Mouse (Mus musculus) ES-E14 (cell line): ENCODE measurements around the gene Ank3. TPM values are rescaled to one million over a fixed set of nuclear protein-coding genes. Genes with fewer than 3 reads are reported as not detected.
A peak's percentile ranks its signal among the peaks of the same experiment; 100 is the strongest.

Experiments
- DNase-seq: peaks from one replicate; pipeline ENCODE4 v3.0.0-alpha.2; 2013; ENCODE audit warnings: low read depth, low spot score
- H3K27ac ChIP-seq: 2 replicates; pipeline ENCODE4 v1.5.1; 2012; ENCODE audit warnings: low read depth, mild to moderate bottlenecking, low read length, moderate library complexity, mixed read lengths; ENCODE audit not compliant: poor library complexity, insufficient read depth, severe bottlenecking
- H3K36me3 ChIP-seq: 2 replicates; pipeline ENCODE4 v1.6.1; 2012; ENCODE audit warnings: mild to moderate bottlenecking, low read length, moderate library complexity, mixed read lengths; ENCODE audit not compliant: control insufficient read depth, poor library complexity, insufficient read depth, severe bottlenecking
- H3K4me1 ChIP-seq, 2 experiments: fragments of 150-350 bp in 1 of 2; sonication (generic) in 1 of 2; 2 replicates each; pipeline ENCODE4 v1.6.1; 2012; ENCODE audit warnings: low read length in 2 of 2, mild to moderate bottlenecking in 1 of 2, mixed read lengths in 1 of 2; ENCODE audit not compliant: control insufficient read depth in 2 of 2, insufficient read depth in 2 of 2, poor library complexity in 1 of 2
- H3K4me3 ChIP-seq, 2 experiments: fragments of 150-350 bp in 1 of 2; sonication (generic) in 1 of 2; 2 replicates each; pipeline ENCODE4 v1.5.1; 2012; ENCODE audit warnings: low read length in 2 of 2, low read depth in 1 of 2, mild to moderate bottlenecking in 1 of 2, mixed read lengths in 1 of 2; ENCODE audit not compliant: insufficient read depth in 1 of 2, poor library complexity in 1 of 2, severe bottlenecking in 1 of 2
- H3K9ac ChIP-seq: 2 replicates; pipeline ENCODE4 v1.6.1; 2012; ENCODE audit warnings: low read depth, mild to moderate bottlenecking, low read length, mixed read lengths; ENCODE audit not compliant: poor library complexity, insufficient read depth, severe bottlenecking
- H3K9me3 ChIP-seq: fragments of 150-350 bp; sonication (generic); 2 replicates; pipeline ENCODE4 v1.6.1; 2012; ENCODE audit warnings: low read depth, mild to moderate bottlenecking, low read length; ENCODE audit not compliant: control insufficient read depth, insufficient read depth
- CHD2 ChIP-seq: IDR thresholded peaks from 2 replicates; pipeline ENCODE4 v1.6.1; 2014; ENCODE audit warnings: mild to moderate bottlenecking, low read depth, low read length, inconsistent platforms
- HCFC1 ChIP-seq: IDR thresholded peaks from 2 replicates; pipeline ENCODE4 v1.6.1; 2012; ENCODE audit warnings: low read length, inconsistent platforms, borderline replicate concordance; ENCODE audit not compliant: insufficient read depth
- MAFK ChIP-seq: IDR thresholded peaks from 2 replicates; pipeline ENCODE4 v1.6.1; 2014; ENCODE audit warnings: mild to moderate bottlenecking, low read depth, low read length, inconsistent platforms; ENCODE audit not compliant: insufficient read depth
- ZC3H11A ChIP-seq: IDR thresholded peaks from 2 replicates; pipeline ENCODE4 v1.6.1; 2012; ENCODE audit warnings: low read depth, mild to moderate bottlenecking, inconsistent platforms, low read length, borderline replicate concordance
- ZNF384 ChIP-seq: IDR thresholded peaks from 2 replicates; pipeline ENCODE4 v1.6.1; 2012; ENCODE audit warnings: low read depth, low read length, inconsistent platforms
- in situ Hi-C, 2 experiments: fragments of 600-800 bp; cut with MboI; formaldehyde crosslinking; loops; one replicate each; pipeline ENCODE4 v1.15.1; 2025; ENCODE audit warnings: low sequenced_read_pairs in 2 of 2, inconsistent platforms in 1 of 2; ENCODE audit not compliant: unreplicated experiment in 2 of 2
- total RNA-seq: library from RNA; depleted of rRNA; stranded (reverse); fragments of 300-350 nt; gene quantifications from 2 replicates; pipeline ENCODE4 v1.2.3, GENCODE M21; 2012

Gene Ank3
- total RNA-seq, 1 experiment = 6.5 TPM

DNA sequence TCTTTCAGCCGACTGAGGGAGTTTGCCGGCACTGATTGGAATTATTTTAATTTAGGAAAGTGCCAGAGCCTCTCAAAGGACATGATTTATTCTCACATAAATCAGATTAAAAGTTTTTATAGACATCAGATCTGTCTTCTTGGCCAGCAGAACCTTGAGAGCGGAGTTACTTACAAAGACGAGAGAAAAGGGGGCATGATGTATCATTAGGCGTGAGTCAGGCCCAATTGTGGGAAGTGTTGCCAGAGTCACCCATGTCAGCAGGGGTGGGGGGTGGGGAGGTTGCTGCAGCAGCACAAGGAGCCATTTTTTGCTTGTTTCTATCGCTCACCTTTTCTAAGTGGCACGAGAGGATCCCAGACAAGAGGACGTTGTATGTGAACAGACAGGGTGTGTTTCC is 172.8 kb downstream of the Ank3 start:
- Histone ChIP-seq H3K36me3 (no peaks in the 10 kb centered on the region), H3K4me3 (peak overlapping the region; percentile 39 to 59), H3K9ac (peak overlapping the region; percentile 26; the same call in 1 of the 2 replicates), H3K4me1 (peaks cover 31 to 37% of the 10 kb centered on the region in 2 experiments), H3K9me3 (no peaks in the 10 kb centered on the region), H3K27ac (no peak overlapping the region)
- DNase-seq = no peak
- TF ChIP-seq CHD2 = no peak
- TF ChIP-seq ZNF384 = no peak
- TF ChIP-seq HCFC1 = no peak
- no peak for TF ChIP-seq MAFK
- no peak for TF ChIP-seq ZC3H11A
- in situ Hi-C loops = no loop called here

- Histone ChIP-seq H3K27ac (no peak overlapping the region), H3K9ac (no peak overlapping the region; the same call in 1 of the 2 replicates), H3K36me3 (no peaks in the 10 kb centered on the region), H3K4me3 (peak overlapping the region in 1 of 2 experiments; percentile 59; a peak in 1 of 4 replicates), H3K9me3 (no peaks in the 10 kb centered on the region), H3K4me1 (peaks cover 31 to 38% of the 10 kb centered on the region in 2 experiments)
- in situ Hi-C loops = no loop called here
- no peak for DNase-seq
- TF ChIP-seq CHD2 (no peak), ZC3H11A (no peak), ZNF384 (peak; percentile 91), HCFC1 (no peak)
Observed at GRCm38 (mm10) chr10:69571972-69572371, 173.4 kb downstream of the Ank3 start.

GRCm38 (mm10) chr10:69573054-69573453 is 174.5 kb downstream of the Ank3 start:
- Histone ChIP-seq H3K9me3 (no peaks in the 10 kb centered on the region), H3K9ac (no peak overlapping the region), H3K36me3 (no peaks in the 10 kb centered on the region), H3K4me3 (no peak overlapping the region), H3K4me1 (peaks cover 28 to 39% of the 10 kb centered on the region in 2 experiments), H3K27ac (peak overlapping the region; percentile 57)
- DNase-seq = no peak
- in situ Hi-C loops = no loop called here
- no peak for TF ChIP-seq CHD2
- no peak for TF ChIP-seq ZNF384
- TF ChIP-seq HCFC1 = no peak
- no peak for TF ChIP-seq MAFK
- TF ChIP-seq ZC3H11A = no peak

DNA sequence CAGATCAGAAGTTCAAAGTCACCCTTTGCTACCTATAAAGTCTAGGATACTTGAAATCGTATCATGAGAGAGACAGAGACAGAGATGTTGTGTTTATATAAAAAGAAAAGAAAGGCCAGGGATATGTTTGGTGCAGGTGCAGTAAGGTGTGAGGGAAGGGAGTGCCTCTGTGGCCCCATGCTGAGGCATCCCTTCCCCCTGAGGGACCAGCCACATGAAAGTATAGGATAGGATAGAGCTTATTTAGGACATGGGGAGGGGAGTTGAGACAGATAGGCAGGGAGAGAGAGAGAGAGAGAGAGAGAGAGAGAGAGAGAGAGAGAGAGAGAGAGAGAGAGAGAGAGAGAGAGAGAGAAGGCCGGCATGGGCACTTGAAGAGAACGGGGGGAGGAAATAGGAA is 175.2 kb downstream of the Ank3 start:
- peaks cover 25 to 35% of the 10 kb centered on the region in 2 experiments for H3K4me1 ChIP-seq
- H3K4me3 ChIP-seq = peak overlapping the region in 1 of 2 experiments; percentile 12; a peak in 1 of 4 replicates
- no peaks in the 10 kb centered on the region for H3K9me3 ChIP-seq
- H3K27ac ChIP-seq = no peak overlapping the region
- no peak for DNase-seq
- TF ChIP-seq MAFK (no peak), CHD2 (no peak), HCFC1 (no peak), ZC3H11A (no peak), ZNF384 (no peak)
- in situ Hi-C loops = no loop called here
- no peak overlapping the region for H3K9ac ChIP-seq
- H3K36me3 ChIP-seq = no peaks in the 10 kb centered on the region

DNA sequence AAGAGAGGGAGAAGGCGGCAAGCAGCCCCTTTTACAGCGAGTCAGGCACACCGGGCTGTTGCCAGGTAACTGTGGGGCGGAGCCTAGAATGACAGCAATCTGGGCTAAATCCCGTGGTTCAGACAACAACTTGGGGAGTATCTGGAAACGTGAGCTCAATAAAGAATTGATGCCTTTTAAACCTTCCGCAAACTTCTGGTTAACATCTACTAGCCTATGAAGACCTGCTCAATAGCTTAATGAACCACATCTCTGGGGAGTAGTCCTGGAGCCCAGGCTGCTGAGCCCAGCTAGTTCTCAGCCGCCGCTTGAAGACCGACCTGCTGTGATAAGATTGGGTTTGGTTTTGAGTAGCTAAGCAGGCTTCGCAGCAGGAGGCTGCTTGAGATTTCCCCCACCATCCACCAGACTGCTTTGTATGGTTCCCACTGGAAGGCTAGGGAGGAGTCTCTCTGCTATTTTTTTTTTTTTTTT is 175.7 kb downstream of the Ank3 start:
- no peak for TF ChIP-seq CHD2
- peak; percentile 97 for TF ChIP-seq ZNF384
- no peak for TF ChIP-seq ZC3H11A
- Histone ChIP-seq H3K36me3 (no peaks in the 10 kb centered on the region), H3K9ac (no peak overlapping the region), H3K4me1 (peaks cover 24 to 35% of the 10 kb centered on the region in 2 experiments), H3K9me3 (no peaks in the 10 kb centered on the region), H3K27ac (no peak overlapping the region; the same call in 1 of the 2 replicates), H3K4me3 (peak overlapping the region; percentile 12 to 38; a peak in 3 of 4 replicates)
- DNase-seq = no peak
- in situ Hi-C loops = no loop called here
